Mouse (Mus musculus): ENCODE data around the gene 6030498E09Rik.

DNA sequence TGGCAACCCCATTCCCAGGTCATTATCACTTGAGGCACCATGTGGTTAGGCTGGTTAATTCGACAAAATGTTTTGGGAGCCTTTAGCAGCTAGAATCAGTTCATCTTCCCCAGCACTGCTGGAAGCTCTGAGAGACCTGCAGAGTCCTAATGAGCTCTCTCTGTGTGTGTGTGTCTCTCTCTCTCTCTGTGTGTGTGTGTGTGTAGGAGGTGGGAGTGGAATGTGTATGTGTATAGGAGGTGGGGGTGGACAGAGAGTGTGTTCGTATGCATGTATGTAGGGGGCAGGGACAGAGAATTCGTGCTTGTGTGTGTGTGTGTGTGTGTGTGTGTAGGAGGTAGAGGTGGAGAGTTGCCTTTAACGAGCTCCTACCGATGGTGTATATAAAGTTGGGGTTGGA lies 42.4 kb upstream of the 6030498E09Rik start:
- TF ChIP-seq CTCF (IDR thresholded peaks at IDR 0.05; ENCODE audit: borderline replicate concordance, extremely low read depth, insufficient read depth, insufficient read length) (no peak), POLR2A (IDR thresholded peaks at IDR 0.05; ENCODE audit: borderline replicate concordance, extremely low read depth, insufficient read depth, insufficient read length, poor library complexity, severe bottlenecking) (no peak)

All from brain, embryonic 14.5 days (tissue).